Mouse (Mus musculus) adrenal gland, postnatal 0 days (tissue): Measurements from ENCODE around the gene Nudt5. TPM values are rescaled to one million over a fixed set of nuclear protein-coding genes. Genes with fewer than 3 reads are reported as not detected.

ENCODE experiments used
- polyA plus RNA-seq: library from polyadenylated mRNA; unstranded; fragments of >200 nt; fragmentation: Nextera tagmentation; extraction: Ambion mirVana; gene quantifications from 2 replicates; pipeline ENCODE4 v1.2.1, GENCODE M21; 2015

The Nudt5 gene
- 27.6 and 32.5 TPM in 2 replicates for polyA plus RNA-seq

DNA sequence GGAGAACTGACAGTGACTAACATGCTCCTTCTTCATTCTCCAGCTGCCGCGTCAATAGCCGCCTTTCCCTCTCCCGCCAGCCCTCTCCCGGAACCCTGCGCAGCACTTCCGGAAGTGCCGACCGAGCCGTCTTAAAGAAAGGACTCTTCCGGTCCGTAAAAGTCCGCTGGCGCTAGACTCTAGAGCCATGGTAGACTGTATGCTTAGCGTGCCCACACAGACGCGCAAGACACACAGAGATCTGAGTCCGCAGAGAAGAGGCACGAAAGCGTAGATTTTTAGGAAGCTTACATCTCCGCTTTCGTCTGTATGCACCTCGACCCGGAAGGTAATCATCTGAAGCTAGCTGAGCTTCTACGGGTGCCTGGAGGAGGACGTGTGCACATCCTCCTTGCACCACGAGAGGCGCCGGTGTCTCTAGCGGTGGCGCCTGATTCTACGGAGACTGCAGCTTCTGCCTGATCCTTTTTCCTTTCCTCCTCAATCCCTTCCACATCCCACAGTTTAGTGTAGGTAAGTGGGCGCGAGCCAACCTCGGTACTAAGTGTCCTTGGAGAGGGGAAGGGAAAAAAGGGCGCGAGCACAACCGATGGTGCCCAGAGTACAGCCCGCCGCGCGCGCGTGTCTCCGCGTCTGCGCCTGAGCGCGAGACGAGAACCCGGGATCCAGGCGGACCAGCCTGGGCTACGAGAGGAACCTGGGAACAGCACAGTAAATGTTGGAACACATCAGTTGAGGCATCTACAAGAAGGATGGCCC, at the start of gene Nudt5, which contains the start of gene Cdc123:
Gene Nudt5 (plus strand): TSS at position 147 of the 759 bp plus-strand sequence.
Gene Cdc123 (minus strand): TSS at position 292 of the 759 bp plus-strand sequence.

GRCm38 (mm10) chr2:5862834-5863233, 18.0 kb downstream of the Nudt5 start, which contains the start of gene Gm13199:
TSS of gene Gm13199 (minus strand) at chr2:5862934.

GRCm38 (mm10) chr2:5894843-5895570, 50.2 kb downstream of the Nudt5 start, which contains the start of gene Sec61a2:
TSS of gene Sec61a2 (minus strand) at chr2:5895432.

Other genes with a start within 250 kb of the Nudt5 start
- gene Camk1d, start 130.5 kb upstream of the Nudt5 start, polyA plus RNA-seq: 2.9 and 3.1 TPM in 2 replicates
- 171 and 192 TPM in 2 replicates for gene Cdc123, start 145 bp downstream of the Nudt5 start, polyA plus RNA-seq
- 0.98 and 0.99 TPM in 2 replicates for gene Gm13199, start 17.9 kb downstream of the Nudt5 start, polyA plus RNA-seq
- gene Sec61a2, start 50.4 kb downstream of the Nudt5 start, polyA plus RNA-seq: 35.4 and 50.6 TPM in 2 replicates
- 1.1 and 3.5 TPM in 2 replicates for gene Dhtkd1, start 97.8 kb downstream of the Nudt5 start, polyA plus RNA-seq
- 6.1 and 7.0 TPM in 2 replicates for gene Upf2, start 106.5 kb downstream of the Nudt5 start, polyA plus RNA-seq